Mouse (Mus musculus) retina, postnatal 7 days (tissue): Measurements from ENCODE around the gene Capn11.

Experiments used
- DNase-seq: peaks from one replicate; pipeline ENCODE4 v3.0.0-alpha.2; 2012; ENCODE audit warnings: low read depth, low spot score

Capn11 gene

DNA sequence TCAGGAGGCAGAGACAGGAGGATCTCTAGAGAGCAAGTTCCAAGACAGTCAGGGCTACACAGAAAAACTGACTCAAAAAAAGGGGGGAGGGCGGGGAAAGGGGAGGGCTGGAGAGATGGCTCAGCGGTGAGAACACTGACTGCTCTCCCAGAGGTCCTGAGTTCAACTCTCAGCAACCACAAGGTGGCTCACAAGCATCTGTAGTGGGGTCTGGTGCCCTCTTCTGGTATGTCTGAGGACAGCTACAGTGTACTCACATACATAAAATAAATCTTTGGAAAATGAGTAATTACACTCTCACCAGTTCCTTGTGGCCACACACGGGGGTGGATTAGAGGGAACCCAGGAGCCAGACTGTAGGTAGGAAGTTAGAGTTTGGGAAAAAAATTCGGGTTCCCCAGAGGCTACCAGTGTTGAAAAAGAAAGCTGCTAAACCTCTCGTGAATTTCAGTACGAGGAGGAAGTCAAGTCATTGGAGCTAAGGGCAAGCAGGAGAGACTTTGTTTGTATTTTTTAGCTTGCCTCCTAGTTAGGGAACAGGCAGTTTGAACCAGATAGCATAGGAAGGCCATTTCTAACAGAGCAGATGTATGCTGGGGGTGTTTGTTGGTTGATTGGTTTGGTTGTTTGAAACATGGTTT is 76.3 kb downstream of the Capn11 start:
- no peak for DNase-seq

DNA sequence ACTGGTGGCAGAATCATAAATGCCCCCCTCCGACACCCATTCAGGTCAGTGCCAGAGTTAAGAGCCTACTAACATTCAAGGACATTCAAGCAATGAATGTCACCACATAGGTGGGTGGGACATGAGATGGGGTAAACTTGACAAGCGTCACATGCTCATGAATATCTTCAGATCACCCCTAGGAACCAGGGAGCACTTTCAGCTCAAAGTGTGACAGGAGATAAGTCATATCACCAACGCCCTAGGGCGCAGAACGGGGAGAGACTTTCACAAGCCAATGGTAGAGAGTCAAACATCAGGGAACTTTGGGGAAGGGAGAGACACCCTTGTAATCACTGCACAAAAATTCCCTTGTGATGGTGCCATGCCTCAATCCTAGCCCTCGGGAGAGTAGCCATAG is 76.9 kb downstream of the Capn11 start:
- DNase-seq, result no peak

DNA sequence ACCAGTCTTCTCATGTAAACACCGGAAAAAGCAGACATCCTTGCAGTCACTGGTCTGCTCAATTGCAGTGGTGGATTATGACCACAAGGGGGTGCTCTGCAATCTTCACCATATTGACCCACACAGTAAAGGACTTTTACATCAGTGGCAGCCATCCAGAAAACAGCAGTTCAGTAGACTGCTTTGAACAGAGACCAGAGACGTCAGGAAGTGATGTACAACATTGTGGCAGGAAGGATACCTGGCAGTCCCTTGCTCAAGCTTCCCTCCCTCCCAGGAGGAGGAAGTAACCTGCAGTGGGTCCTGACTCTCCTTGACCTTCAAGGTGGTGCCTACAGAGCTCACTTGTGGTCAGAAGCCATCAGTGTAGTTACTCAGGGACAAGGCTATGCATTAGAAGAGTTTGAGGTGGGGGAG is 77.5 kb downstream of the Capn11 start:
- peak; percentile 67 for DNase-seq

DNA sequence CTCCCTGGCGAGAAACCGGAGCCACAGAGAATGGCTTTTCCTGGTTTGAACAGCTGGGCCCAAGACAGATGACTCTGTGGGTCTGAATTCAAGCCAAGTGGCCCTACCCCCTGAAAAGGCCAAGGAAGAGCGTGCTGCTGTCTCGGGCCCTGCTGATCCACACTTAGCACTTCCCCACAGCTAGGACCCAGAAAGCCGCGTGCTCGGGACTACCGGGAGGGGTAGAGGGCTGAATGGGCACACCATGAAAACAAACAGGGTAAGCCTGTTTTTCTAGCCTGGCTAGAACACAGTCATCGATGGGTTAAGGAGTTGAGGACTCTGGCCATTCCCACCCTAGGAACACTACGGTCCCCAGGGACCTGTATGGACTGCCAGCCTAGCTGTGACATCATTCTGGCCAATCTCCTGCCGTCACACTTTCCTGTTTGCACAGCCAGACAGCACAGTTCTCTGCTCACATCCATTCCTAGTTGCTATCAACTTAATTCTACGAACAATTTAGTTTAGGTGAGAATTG is 78.1 kb downstream of the Capn11 start:
- DNase-seq, result no peak
